ENCODE assay signal across 19 mouse cellular contexts in genomic region chr10:81201807-81202758, GRCm38 (mm10). TPM values are rescaled to one million over a fixed set of nuclear protein-coding genes. Genes with fewer than 3 reads are reported as not detected.
DNase-seq lines count a peak whose midpoint lies in the region; ATAC-seq lines count a peak whose summit lies in the region.
"Had no signal": no experiment of that assay in that cellular context is flagged by ENCODE, and none has a peak within 500 bp of the region (broad histone marks: within the 10 kb centered on the region; RNA-seq: fewer than 3 reads in every experiment).

Nmrk2 (minus strand) TSS chr10:81202051.

- H3K4me1 ChIP-seq in heart, embryonic 12.5 days (replicated peaks): peaks cover 66% of the 10 kb centered on the region
- H3K4me1 ChIP-seq: embryonic facial prominence, embryonic 12.5 days; forebrain, embryonic 13.5 days; limb, embryonic 10.5 days; neural tube, embryonic 15.5 days had no signal

- intact Hi-C loops in heart, postnatal 25 days (cut with DNase I): no loop called here

- DNase-seq in heart, adult 18-20 months: peak; percentile 72 to 74
- DNase-seq in heart, postnatal 25 days (ENCODE audit: low spot score): no peak
- peak; percentile 40 for DNase-seq in testis, postnatal 10 days (ENCODE audit: low spot score)
- DNase-seq in testis, postnatal 14 days (ENCODE audit: low spot score): no peak
- peak; percentile 95 for DNase-seq in skeletal muscle tissue, adult 2 months (ENCODE audit: low read depth, low spot score)
- no peak for DNase-seq in ovary, postnatal 14 days (ENCODE audit: low spot score)
- DNase-seq in left cerebral cortex, adult 11 months (ENCODE audit: low spot score): no peak
- DNase-seq: adrenal gland, postnatal 14 days; cerebellum, postnatal 10 days; liver, postnatal 0 days had no signal

- H3K36me3 ChIP-seq in heart, embryonic 12.5 days: no peaks in the 10 kb centered on the region
- H3K36me3 ChIP-seq: embryonic facial prominence, embryonic 12.5 days; limb, embryonic 10.5 days had no signal

- peak; percentile 43 for ATAC-seq in heart, embryonic 12.5 days (ENCODE audit: insufficient number of reproducible peaks, low FRiP score)
- ATAC-seq: forebrain, embryonic 13.5 days; inflammation-experienced regulatory T-cells, adult 6 months; liver, postnatal 0 days had no signal

- H3K9me3 ChIP-seq in heart, embryonic 12.5 days (replicated peaks): no peaks in the 10 kb centered on the region
- H3K9me3 ChIP-seq: embryonic facial prominence, embryonic 12.5 days; forebrain, embryonic 13.5 days; limb, embryonic 10.5 days; neural tube, embryonic 15.5 days had no signal

- 0 out of 2 replicates have a peak within 1 kb of the TSS, but pooled peaks have one; percentile 2 for H3K4me3 ChIP-seq in heart, embryonic 12.5 days
- H3K4me3 ChIP-seq: embryonic facial prominence, embryonic 12.5 days; forebrain, embryonic 13.5 days; layer of hippocampus, adult 2 months; limb, embryonic 10.5 days; neural tube, embryonic 15.5 days had no signal

- H3K9ac ChIP-seq in heart, embryonic 12.5 days: peak within 1 kb of the TSS; percentile 61
- H3K9ac ChIP-seq: embryonic facial prominence, embryonic 12.5 days; forebrain, embryonic 13.5 days; liver, postnatal 0 days; neural tube, embryonic 15.5 days had no signal

- peak within 1 kb of the TSS; percentile 94 for H3K27ac ChIP-seq in heart, embryonic 12.5 days (ENCODE audit: poor library complexity, severe bottlenecking)
- H3K27ac ChIP-seq: embryonic facial prominence, embryonic 12.5 days; forebrain, embryonic 13.5 days; layer of hippocampus, adult 2 months; limb, embryonic 10.5 days; neural tube, embryonic 15.5 days had no signal

- WGBS in heart, embryonic 12.5 days: 47% methylated on average over 13 of the region's 13 CpGs

- H3K4me2 ChIP-seq in heart, embryonic 12.5 days: peak within 1 kb of the TSS; percentile 50
- H3K4me2 ChIP-seq: embryonic facial prominence, embryonic 12.5 days; forebrain, embryonic 13.5 days; neural tube, embryonic 15.5 days had no signal

- no peaks in the 10 kb centered on the region for H3K27me3 ChIP-seq in heart, embryonic 12.5 days (replicated peaks)

RNA-seq across cellular contexts. Expression of gene Nmrk2, which starts in this region (rescaled TPM):
- 1 to 10 TPM; 7.1 to 8.8 TPM for total RNA-seq in heart, adult 18-20 months (2021)
- 10 to 100 TPM in 1 of 2 experiments, 1 to 10 TPM in 1; 6.9 to 13.4 TPM for total RNA-seq in heart, postnatal 25 days (2021)
- polyA plus RNA-seq in heart, embryonic 12.5 days (2016; fragmentation: Nextera tagmentation; extraction: Ambion mirVana): 3.9 and 4.9 TPM in 2 replicates
- total RNA-seq: adrenal gland, postnatal 14 days had no signal
- polyA plus RNA-seq: forebrain, embryonic 13.5 days; kidney, embryonic 16.5 days; limb, embryonic 10.5 days; liver, postnatal 0 days; testis, adult 2 months had no signal

Comparison
In these comparisons a context has a peak if more than half of its experiments do, and no peak if none do; other contexts are left out.
1. DNase-seq: peak in heart, adult 18-20 months (2 of 2), testis, postnatal 10 days (single experiment) and skeletal muscle tissue, adult 2 months (single experiment); none in heart, postnatal 25 days (single experiment), testis, postnatal 14 days (single experiment), ovary, postnatal 14 days (single experiment) and left cerebral cortex, adult 11 months (single experiment).